Mouse (Mus musculus) cerebellum, adult 8-10 months (tissue): ENCODE results near the gene Rbm47.
"Not testable (repeated sequence)": the region's sequence is repeated elsewhere in the genome, so short reads cannot be mapped to it uniquely, and the experiment has no call there.

Experiments used
- DNase-seq: peaks from one replicate; pipeline ENCODE4 v3.0.0; 2022

Gene Rbm47

GRCm38 (mm10) chr5:66173018-66173417 lies at the start of gene Rbm47:
TSS of gene Rbm47 (minus strand) at chr5:66173118.
- no peak for DNase-seq

- DNase-seq = no peak
Observed at GRCm38 (mm10) chr5:66220620-66221019, 47.7 kb upstream of the Rbm47 start.

GRCm38 (mm10) chr5:66219692-66220091 lies 46.8 kb upstream of the Rbm47 start:
- DNase-seq = no peak

GRCm38 (mm10) chr5:66215569-66216277 lies 42.8 kb upstream of the Rbm47 start:
- no peak for DNase-seq

GRCm38 (mm10) chr5:66214395-66214935 lies 41.5 kb upstream of the Rbm47 start:
- no peak for DNase-seq

- no peak for DNase-seq
Observed at GRCm38 (mm10) chr5:66209532-66210176, 36.7 kb upstream of the Rbm47 start.

- no peak for DNase-seq
Observed at GRCm38 (mm10) chr5:66204966-66205365, 32.0 kb upstream of the Rbm47 start.

- DNase-seq = no peak
Observed at GRCm38 (mm10) chr5:66203424-66203823, 30.5 kb upstream of the Rbm47 start.

GRCm38 (mm10) chr5:66200044-66200443 lies 27.1 kb upstream of the Rbm47 start:
- no peak for DNase-seq

- DNase-seq = no peak
Observed at GRCm38 (mm10) chr5:66195323-66195722, 22.4 kb upstream of the Rbm47 start.

GRCm38 (mm10) chr5:66193218-66193846 lies 20.4 kb upstream of the Rbm47 start:
- no peak for DNase-seq

GRCm38 (mm10) chr5:66191185-66191503 lies 18.2 kb upstream of the Rbm47 start:
- DNase-seq = no peak

GRCm38 (mm10) chr5:66190481-66191184 lies 17.7 kb upstream of the Rbm47 start:
- no peak for DNase-seq

- not testable (repeated sequence) for DNase-seq
Observed at GRCm38 (mm10) chr5:66188591-66188990, 15.7 kb upstream of the Rbm47 start.

- DNase-seq = no peak
Observed at GRCm38 (mm10) chr5:66182156-66182555, 9.2 kb upstream of the Rbm47 start.

GRCm38 (mm10) chr5:66174160-66174837 lies 1.4 kb upstream of the Rbm47 start:
- DNase-seq = no peak

GRCm38 (mm10) chr5:66170591-66170990 lies 2.3 kb downstream of the Rbm47 start:
- no peak for DNase-seq

GRCm38 (mm10) chr5:66169099-66169485 lies 3.8 kb downstream of the Rbm47 start:
- no peak for DNase-seq

GRCm38 (mm10) chr5:66168462-66169098 lies 4.3 kb downstream of the Rbm47 start:
- no peak for DNase-seq

- no peak for DNase-seq
Observed at GRCm38 (mm10) chr5:66166931-66167330, 6.0 kb downstream of the Rbm47 start.

GRCm38 (mm10) chr5:66166193-66166629 lies 6.7 kb downstream of the Rbm47 start:
- no peak for DNase-seq

- DNase-seq = no peak
Observed at GRCm38 (mm10) chr5:66165748-66166147, 7.2 kb downstream of the Rbm47 start.
